Mouse (Mus musculus): ENCODE data around the gene Pgm5. TPM values are rescaled to one million over a fixed set of nuclear protein-coding genes. Genes with fewer than 3 reads are reported as not detected.

Gene Pgm5
- polyA plus RNA-seq, 1 experiment from 2014 or later, result 0.66 TPM

DNA sequence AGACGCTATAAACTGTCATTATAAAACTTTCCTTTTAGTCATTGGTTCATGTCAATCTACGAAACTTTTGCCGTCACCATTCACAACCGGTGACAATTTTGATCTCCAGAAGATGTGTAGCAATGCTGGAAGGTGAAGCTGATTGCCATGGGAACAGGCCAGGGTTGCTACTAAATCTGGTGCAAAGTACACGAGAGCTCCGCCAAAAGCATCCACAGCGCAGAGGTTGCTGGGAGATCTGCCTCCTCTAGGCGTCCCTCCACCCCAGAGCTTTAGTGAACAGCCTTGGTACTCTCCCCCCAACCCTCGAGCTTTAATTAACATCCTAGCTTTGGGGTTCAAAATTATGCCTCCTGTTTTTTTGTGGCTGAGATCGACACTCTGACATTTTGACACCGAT lies 195.9 kb downstream of the Pgm5 start:
- Histone ChIP-seq H3K9me3 (no peaks in the 10 kb centered on the region), H3K36me3 (no peaks in the 10 kb centered on the region), H3K4me2 (no peak overlapping the region), H3K27ac (replicated peaks) (no peak overlapping the region), H3K9ac (no peak overlapping the region), H3K27me3 (no peaks in the 10 kb centered on the region), H3K4me3 (no peak overlapping the region), H3K4me1 (replicated peaks) (no peaks in the 10 kb centered on the region)
- 80% methylated on average over 11 of the region's 11 CpGs for WGBS
- no peak for ATAC-seq (ENCODE audit: low read depth)

DNA sequence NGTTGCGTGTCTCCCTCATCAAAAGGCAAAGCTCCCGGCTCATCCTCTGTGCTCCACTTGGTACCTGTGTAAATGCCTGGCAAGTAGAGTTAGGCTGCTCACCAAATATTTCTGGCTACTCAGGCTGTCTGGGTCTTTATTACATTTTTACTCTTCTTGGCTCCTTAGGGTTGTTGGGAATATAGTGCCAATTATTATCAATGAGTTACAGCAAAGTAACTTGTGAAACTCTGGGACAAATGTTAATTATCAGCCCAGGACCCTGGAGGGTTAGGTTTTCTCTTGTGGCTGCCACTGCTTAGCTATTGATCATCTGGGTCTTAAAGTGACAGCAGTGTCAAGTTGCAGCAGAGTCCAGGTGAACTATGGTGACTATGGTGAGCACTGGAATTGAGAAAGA lies 199.3 kb downstream of the Pgm5 start:
- no peak overlapping the region for H3K4me3 ChIP-seq
- H3K4me2 ChIP-seq, result no peak overlapping the region
- ATAC-seq (ENCODE audit: low read depth), result no peak
- no peaks in the 10 kb centered on the region for H3K4me1 ChIP-seq (replicated peaks)
- no peaks in the 10 kb centered on the region for H3K36me3 ChIP-seq
- no peak overlapping the region for H3K9ac ChIP-seq
- 97% methylated on average over 2 of the region's 2 CpGs for WGBS
- H3K27ac ChIP-seq (replicated peaks), result no peak overlapping the region
- H3K9me3 ChIP-seq, result no peaks in the 10 kb centered on the region
- H3K27me3 ChIP-seq, result no peaks in the 10 kb centered on the region

DNA sequence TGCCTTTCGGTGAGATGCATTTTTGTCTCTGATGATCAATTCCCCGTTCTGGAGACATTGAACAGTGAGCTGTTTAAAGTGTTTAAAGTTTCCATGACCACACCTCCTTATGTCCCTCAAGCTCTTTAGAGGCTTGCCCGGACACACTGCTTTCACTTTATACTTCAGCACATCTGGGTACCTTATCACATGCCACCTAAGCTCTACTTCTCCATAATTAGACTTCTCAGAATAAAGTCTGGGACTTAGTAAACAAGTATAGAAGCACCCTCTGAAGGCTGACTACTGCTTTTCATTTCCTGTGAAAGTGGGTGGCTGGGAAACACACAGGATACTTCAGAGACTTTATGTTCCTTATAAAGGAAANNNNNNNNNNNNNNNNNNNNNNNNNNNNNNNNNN lies 204.7 kb downstream of the Pgm5 start:
- Histone ChIP-seq H3K27ac (replicated peaks) (no peak overlapping the region), H3K27me3 (no peaks in the 10 kb centered on the region), H3K4me2 (no peak overlapping the region), H3K4me3 (no peak overlapping the region), H3K4me1 (replicated peaks) (peaks cover 8% of the 10 kb centered on the region; the same call in 1 of the 2 replicates), H3K9ac (no peak overlapping the region), H3K9me3 (no peaks in the 10 kb centered on the region), H3K36me3 (no peaks in the 10 kb centered on the region)
- no peak for ATAC-seq (ENCODE audit: low read depth)
- 88% methylated on average over 3 of the region's 3 CpGs for WGBS

DNA sequence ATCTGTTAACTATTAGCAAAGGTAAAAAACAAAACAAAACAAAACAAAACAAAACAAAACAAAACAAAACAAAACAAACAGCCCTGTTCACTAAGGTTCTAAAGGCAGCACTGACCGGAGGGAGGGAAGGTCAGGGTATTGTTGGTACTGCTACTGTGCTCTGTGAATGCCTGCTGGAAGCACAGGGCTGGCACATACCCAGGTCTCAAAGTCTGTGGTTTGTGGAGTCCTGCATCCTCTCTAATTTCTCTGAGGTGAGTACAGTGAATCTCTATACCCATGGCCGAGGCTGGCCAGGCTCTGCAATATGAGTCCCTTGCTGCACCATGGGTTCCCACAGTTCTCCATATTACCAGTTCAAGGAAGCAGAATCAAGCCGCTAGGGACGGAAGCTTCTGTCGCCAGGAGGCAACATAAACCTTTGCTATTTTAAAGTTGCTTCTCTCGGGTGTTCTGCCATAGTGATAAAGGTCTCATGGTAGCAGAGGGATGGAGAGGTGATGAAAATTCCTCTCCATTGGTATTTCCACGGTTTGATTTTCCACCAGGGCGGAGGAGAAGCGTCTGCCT lies 208.3 kb downstream of the Pgm5 start:
- Histone ChIP-seq H3K4me3 (no peak overlapping the region), H3K9ac (no peak overlapping the region), H3K36me3 (no peaks in the 10 kb centered on the region), H3K9me3 (no peaks in the 10 kb centered on the region), H3K27me3 (no peaks in the 10 kb centered on the region), H3K4me2 (no peak overlapping the region), H3K27ac (replicated peaks) (no peak overlapping the region), H3K4me1 (replicated peaks) (peaks cover 8% of the 10 kb centered on the region; the same call in 1 of the 2 replicates)
- 76% methylated on average over 9 of the region's 9 CpGs for WGBS
- no peak for ATAC-seq (ENCODE audit: low read depth)

DNA sequence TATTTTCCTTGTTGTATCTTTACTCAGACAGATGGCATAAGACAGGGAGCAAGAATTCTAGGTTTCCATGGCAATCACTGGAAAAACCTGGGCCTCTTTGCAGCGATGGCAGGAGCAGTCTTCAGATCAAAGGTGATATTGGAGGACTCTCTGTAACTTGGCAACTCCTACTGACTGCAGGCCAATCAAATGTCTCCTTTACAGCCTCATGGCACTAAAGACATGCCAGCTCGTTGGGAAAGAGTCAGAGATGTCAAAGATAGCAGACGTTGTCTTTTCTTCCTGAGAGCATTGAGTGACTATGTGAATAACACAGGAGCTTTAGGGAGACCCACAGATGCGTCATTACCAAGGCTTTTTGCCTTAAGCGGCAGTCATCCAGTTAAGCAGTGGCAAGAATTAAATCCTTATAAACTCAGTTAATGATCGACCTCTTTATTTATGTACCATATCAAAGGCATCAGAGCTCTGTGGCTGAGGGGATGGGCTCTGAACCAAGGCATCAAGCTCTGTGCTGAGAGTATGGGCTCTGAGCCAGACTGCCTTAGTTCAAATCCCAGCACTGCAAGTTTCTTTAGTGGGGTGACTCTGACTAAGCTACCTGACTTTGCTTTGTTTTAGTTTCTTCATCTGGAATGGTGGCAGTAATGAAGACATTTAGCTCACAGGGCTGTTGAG lies 209.2 kb downstream of the Pgm5 start:
- Histone ChIP-seq H3K9me3 (no peaks in the 10 kb centered on the region), H3K9ac (no peak overlapping the region), H3K36me3 (no peaks in the 10 kb centered on the region), H3K4me1 (replicated peaks) (peaks cover 8% of the 10 kb centered on the region; the same call in 1 of the 2 replicates), H3K27ac (replicated peaks) (no peak overlapping the region), H3K4me2 (no peak overlapping the region), H3K27me3 (no peaks in the 10 kb centered on the region), H3K4me3 (no peak overlapping the region)
- ATAC-seq (ENCODE audit: low read depth), result no peak
- WGBS, result 48% methylated on average over 6 of the region's 6 CpGs

DNA sequence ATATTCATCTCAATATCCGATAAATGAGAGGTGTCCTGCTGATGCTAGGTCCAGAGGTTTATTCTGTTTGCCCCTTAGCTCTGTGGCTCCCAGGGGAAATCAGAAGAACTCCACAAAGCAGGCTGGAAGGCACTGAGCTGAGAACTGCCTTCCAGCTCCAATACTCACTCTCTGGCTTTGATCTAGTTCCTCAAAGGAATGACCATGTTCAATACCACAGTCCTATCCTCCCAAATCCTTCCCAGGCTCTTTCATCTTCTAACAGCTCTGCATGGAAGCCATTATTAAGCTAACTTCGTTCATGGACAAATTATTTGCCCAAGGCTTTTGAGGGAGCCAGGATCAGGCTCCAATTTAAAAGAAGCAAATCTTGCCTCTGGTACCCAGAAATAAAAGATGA lies 210.1 kb downstream of the Pgm5 start:
- H3K4me2 ChIP-seq, result no peak overlapping the region
- ATAC-seq (ENCODE audit: low read depth), result no peak
- H3K9ac ChIP-seq, result no peak overlapping the region
- H3K36me3 ChIP-seq, result no peaks in the 10 kb centered on the region
- H3K9me3 ChIP-seq, result no peaks in the 10 kb centered on the region
- peaks cover 8% of the 10 kb centered on the region; the same call in 1 of the 2 replicates for H3K4me1 ChIP-seq (replicated peaks)
- no peak overlapping the region for H3K27ac ChIP-seq (replicated peaks)
- no peaks in the 10 kb centered on the region for H3K27me3 ChIP-seq
- WGBS, result 43% methylated on average over 2 of the region's 2 CpGs
- H3K4me3 ChIP-seq, result no peak overlapping the region

DNA sequence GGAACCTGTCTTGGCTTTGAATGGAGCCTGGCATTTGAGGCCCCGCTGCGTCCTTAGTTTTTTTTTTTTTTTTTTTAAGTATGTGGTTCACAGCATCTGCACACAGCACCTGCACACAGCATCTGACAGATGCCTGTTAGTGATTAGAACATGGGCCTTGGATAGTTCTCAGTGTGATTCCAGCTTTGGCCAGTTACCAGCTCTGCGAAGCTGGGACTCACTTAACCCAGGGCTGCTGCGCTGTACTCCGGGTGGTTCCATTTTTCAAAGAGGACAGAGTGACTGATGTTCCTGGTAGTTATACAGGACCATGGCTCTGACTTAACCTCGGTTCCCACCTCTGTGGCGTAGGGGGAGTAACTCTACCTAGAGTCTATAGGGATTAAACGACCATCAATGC lies 211.2 kb downstream of the Pgm5 start:
- Histone ChIP-seq H3K9ac (no peak overlapping the region), H3K4me3 (no peak overlapping the region), H3K36me3 (no peaks in the 10 kb centered on the region), H3K9me3 (no peaks in the 10 kb centered on the region), H3K4me2 (no peak overlapping the region), H3K27me3 (no peaks in the 10 kb centered on the region), H3K27ac (replicated peaks) (no peak overlapping the region), H3K4me1 (replicated peaks) (peaks cover 8% of the 10 kb centered on the region; the same call in 1 of the 2 replicates)
- ATAC-seq (ENCODE audit: low read depth), result no peak
- WGBS, result 70% methylated on average over 8 of the region's 8 CpGs

DNA sequence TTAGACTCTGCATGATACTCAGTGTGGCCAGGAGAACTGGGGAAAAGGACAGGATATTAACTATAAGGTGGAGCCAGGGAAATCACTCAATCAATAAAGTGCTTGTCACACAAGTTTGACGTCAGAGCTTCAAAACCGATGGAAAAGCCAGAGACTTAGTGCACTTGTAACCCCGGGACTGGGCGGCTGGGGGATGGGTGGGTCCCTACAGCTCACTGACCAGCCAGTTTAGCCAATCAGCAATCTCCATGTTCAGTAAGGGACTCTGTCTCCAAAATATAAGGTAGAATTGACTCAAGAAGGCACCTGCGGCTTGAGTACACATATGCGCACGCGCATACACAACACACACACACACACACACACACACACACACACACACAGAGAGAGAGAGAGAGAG lies 213.6 kb downstream of the Pgm5 start:
- Histone ChIP-seq H3K4me1 (replicated peaks) (no peaks in the 10 kb centered on the region), H3K27me3 (no peaks in the 10 kb centered on the region), H3K9ac (no peak overlapping the region), H3K36me3 (no peaks in the 10 kb centered on the region), H3K9me3 (no peaks in the 10 kb centered on the region), H3K4me3 (no peak overlapping the region), H3K4me2 (no peak overlapping the region), H3K27ac (replicated peaks) (no peak overlapping the region)
- no peak for ATAC-seq (ENCODE audit: low read depth)
- 83% methylated on average over 8 of the region's 8 CpGs for WGBS

DNA sequence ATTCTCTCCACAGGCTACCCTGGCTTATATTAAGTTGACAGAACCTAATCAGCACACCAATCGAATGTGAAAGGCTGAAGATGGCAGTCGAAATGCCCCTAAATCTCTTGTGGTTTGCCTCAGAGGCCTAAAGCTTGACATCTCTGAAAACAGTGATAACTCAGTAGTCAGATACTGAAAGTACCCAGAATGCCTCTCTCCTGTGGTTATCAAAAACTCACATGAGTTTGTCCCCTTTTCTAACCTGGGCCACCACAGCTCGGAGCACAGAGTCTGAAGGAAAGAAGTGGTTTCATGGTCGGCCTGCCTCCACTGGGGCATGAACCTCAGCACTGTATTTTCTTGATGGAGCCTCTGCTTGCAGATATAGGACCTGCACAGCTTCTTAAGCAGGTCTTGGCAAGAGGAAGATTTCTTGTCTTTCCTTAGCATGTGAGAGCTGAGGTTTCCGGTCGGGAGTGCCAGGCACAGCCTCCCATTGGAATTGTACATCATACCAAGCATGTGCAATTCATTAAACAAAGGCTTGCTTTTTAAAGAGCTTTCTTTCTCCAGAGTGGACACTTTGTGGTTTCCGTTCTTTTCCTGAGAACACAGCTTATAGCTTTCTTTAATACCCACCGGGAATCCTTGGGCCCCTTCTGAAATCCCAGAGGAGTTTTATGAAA lies 215.4 kb downstream of the Pgm5 start:
- WGBS, result 79% methylated on average over 8 of the region's 8 CpGs
- H3K27me3 ChIP-seq, result no peaks in the 10 kb centered on the region
- H3K4me3 ChIP-seq, result no peak overlapping the region
- H3K36me3 ChIP-seq, result no peaks in the 10 kb centered on the region
- H3K9me3 ChIP-seq, result no peaks in the 10 kb centered on the region
- H3K27ac ChIP-seq (replicated peaks), result no peak overlapping the region
- no peaks in the 10 kb centered on the region for H3K4me1 ChIP-seq (replicated peaks)
- no peak for ATAC-seq (ENCODE audit: low read depth)
- H3K4me2 ChIP-seq, result no peak overlapping the region
- H3K9ac ChIP-seq, result no peak overlapping the region

DNA sequence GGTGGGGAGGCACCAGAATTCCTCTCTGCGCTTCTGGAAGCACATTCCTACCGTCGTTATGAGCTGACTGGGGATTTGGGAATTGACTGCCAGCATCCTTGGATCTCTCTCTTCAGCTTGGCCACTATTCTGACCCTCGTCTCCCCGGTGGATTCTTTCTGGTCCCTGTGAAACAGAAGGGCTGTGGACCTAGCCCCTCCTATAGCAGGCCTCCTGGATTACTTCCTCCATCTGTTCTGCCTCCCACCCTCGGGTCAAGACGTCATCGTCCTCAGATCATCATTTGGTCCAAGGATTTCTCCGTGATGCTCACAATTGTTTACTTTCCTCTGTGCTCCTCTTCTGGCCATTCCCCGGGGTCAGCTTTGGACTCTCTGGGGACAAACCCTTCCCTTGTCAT lies 216.7 kb downstream of the Pgm5 start:
- H3K27ac ChIP-seq (replicated peaks), result no peak overlapping the region
- no peak overlapping the region for H3K9ac ChIP-seq
- WGBS, result 73% methylated on average over 10 of the region's 10 CpGs
- H3K36me3 ChIP-seq, result no peaks in the 10 kb centered on the region
- H3K27me3 ChIP-seq, result no peaks in the 10 kb centered on the region
- H3K4me3 ChIP-seq, result no peak overlapping the region
- no peak for ATAC-seq (ENCODE audit: low read depth)
- H3K9me3 ChIP-seq, result no peaks in the 10 kb centered on the region
- H3K4me1 ChIP-seq (replicated peaks), result no peaks in the 10 kb centered on the region
- H3K4me2 ChIP-seq, result no peak overlapping the region

DNA sequence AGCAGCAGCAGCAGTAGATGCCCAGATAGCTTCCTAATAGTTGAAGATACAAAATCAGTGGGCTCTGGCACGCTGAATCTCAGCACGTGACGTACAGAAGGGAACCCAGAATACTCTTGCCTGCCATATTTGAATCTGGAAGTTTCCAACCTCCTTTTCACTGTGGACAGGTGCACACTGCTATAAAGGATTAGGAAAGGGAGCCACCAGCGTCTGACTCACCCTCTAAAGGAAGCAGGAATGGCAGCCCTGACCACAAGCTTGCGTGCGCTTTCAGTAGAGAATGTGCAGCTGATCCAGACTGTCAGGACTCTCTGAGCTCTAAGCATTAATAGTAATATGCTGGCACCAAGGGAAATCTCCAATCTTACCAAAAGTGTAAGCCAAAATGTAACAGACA lies 220.7 kb downstream of the Pgm5 start:
- Histone ChIP-seq H3K4me3 (no peak overlapping the region), H3K4me1 (replicated peaks) (no peaks in the 10 kb centered on the region)
- no peak for ATAC-seq (ENCODE audit: low read depth)

DNA sequence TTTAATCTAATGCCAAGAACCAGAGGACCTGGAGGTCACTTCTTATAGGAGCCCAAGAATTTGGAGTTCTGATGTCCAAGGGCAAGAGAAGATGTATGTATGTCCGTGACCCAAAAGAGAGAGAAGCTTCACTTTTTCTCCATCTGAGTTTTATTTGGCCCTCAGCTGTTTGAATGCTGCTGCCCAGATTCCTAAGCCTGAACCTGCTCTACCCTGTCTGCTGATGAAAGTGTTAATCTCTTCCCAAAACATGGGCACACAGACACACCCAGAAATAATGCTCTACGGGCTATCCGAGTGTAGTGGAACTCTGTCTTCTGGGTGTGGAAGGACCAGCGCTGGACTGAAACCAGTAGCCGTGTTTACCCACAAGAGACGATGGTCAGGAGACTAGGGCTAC lies 223.7 kb downstream of the Pgm5 start:
- Histone ChIP-seq H3K4me3 (no peak overlapping the region), H3K27me3 (0 out of 2 replicates have a peak, but pooled peaks cover 3% of the 10 kb centered on the region)
- WGBS, result 93% methylated on average over 6 of the region's 6 CpGs

More for the DNA sequence above, 220.7 kb downstream of the Pgm5 start:
- 90% methylated on average over 6 of the region's 6 CpGs for WGBS
- Histone ChIP-seq H3K9me3 (no peaks in the 10 kb centered on the region), H3K27me3 (0 out of 2 replicates have a peak, but pooled peaks cover 3% of the 10 kb centered on the region), H3K9ac (no peak overlapping the region), H3K27ac (replicated peaks) (no peak overlapping the region), H3K4me2 (no peak overlapping the region), H3K36me3 (no peaks in the 10 kb centered on the region)

More for the DNA sequence above, 223.7 kb downstream of the Pgm5 start:
- no peaks in the 10 kb centered on the region for H3K9me3 ChIP-seq
- no peaks in the 10 kb centered on the region for H3K4me1 ChIP-seq (replicated peaks)
- H3K36me3 ChIP-seq, result no peaks in the 10 kb centered on the region
- H3K4me2 ChIP-seq, result no peak overlapping the region
- no peak overlapping the region for H3K27ac ChIP-seq (replicated peaks)
- no peak for ATAC-seq (ENCODE audit: low read depth)
- H3K9ac ChIP-seq, result no peak overlapping the region
